Mouse (Mus musculus) midbrain, embryonic 11.5 days (tissue): Measurements from ENCODE around the gene Acbd3. TPM values are rescaled to one million over a fixed set of nuclear protein-coding genes. Genes with fewer than 3 reads are reported as not detected.

Experiments
- ATAC-seq: fragments of 200-750 bp; cut with Nextera tagmentation; 2 replicates; pipeline ENCODE4 v1.8.0; 2017; ENCODE audit warnings: moderate TSS enrichment, moderate library complexity; ENCODE audit not compliant: low FRiP score
- DNase-seq: peaks from one replicate; pipeline ENCODE4 v3.0.0; 2015; ENCODE audit warnings: low spot score; ENCODE audit errors: missing footprints
- H3K27ac ChIP-seq: fragments of 300-500 bp; sonication (generic); 2 replicates; pipeline ENCODE4 v1.5.1; 2014; ENCODE audit warnings: low read depth, low read length
- H3K27me3 ChIP-seq: fragments of 300-500 bp; sonication (generic); 2 replicates; pipeline ENCODE4 v1.6.1; 2014; ENCODE audit warnings: mild to moderate bottlenecking, low read length, moderate library complexity, mixed read lengths; ENCODE audit not compliant: control insufficient read depth, insufficient read depth
- H3K36me3 ChIP-seq: fragments of 300-500 bp; sonication (generic); 2 replicates; pipeline ENCODE4 v1.6.1; 2014; ENCODE audit warnings: mild to moderate bottlenecking, low read length, moderate library complexity, mixed read lengths; ENCODE audit not compliant: control insufficient read depth, insufficient read depth
- H3K4me1 ChIP-seq: fragments of 300-500 bp; sonication (generic); 2 replicates; pipeline ENCODE4 v1.6.1; 2014; ENCODE audit warnings: low read length; ENCODE audit not compliant: control insufficient read depth, insufficient read depth
- H3K4me2 ChIP-seq: fragments of 300-500 bp; sonication (generic); 2 replicates; pipeline ENCODE4 v1.6.1; 2014; ENCODE audit warnings: mild to moderate bottlenecking, moderate library complexity
- H3K4me3 ChIP-seq: fragments of 300-500 bp; sonication (generic); 2 replicates; pipeline ENCODE4 v1.5.1; 2014; ENCODE audit warnings: low read depth, low read length
- H3K9ac ChIP-seq: fragments of 300-500 bp; sonication (generic); 2 replicates; pipeline ENCODE4 v1.6.1; 2014; ENCODE audit warnings: low read length
- H3K9me3 ChIP-seq: fragments of 300-500 bp; sonication (generic); 2 replicates; pipeline ENCODE4 v1.6.1; 2016; ENCODE audit warnings: low read length; ENCODE audit not compliant: control insufficient read depth
- WGBS: fragments of 180-500 bp; shearing (Covaris S2); extraction: QIAGEN DNeasy Blood & Tissue Kit; methylation state at CpG from one replicate; pipeline ENCODE4 v1.1.7; 2014; 5-methylcytosine and 5-hydroxymethylcytosine counted together
- polyA plus RNA-seq: library from polyadenylated mRNA; unstranded; fragments of >200 nt; fragmentation: Nextera tagmentation; extraction: Ambion mirVana; gene quantifications from 2 replicates; pipeline ENCODE4 v1.2.1, GENCODE M21; 2014

The Acbd3 gene
- polyA plus RNA-seq, 1 experiment from 2014 or later = 20.8 TPM

DNA sequence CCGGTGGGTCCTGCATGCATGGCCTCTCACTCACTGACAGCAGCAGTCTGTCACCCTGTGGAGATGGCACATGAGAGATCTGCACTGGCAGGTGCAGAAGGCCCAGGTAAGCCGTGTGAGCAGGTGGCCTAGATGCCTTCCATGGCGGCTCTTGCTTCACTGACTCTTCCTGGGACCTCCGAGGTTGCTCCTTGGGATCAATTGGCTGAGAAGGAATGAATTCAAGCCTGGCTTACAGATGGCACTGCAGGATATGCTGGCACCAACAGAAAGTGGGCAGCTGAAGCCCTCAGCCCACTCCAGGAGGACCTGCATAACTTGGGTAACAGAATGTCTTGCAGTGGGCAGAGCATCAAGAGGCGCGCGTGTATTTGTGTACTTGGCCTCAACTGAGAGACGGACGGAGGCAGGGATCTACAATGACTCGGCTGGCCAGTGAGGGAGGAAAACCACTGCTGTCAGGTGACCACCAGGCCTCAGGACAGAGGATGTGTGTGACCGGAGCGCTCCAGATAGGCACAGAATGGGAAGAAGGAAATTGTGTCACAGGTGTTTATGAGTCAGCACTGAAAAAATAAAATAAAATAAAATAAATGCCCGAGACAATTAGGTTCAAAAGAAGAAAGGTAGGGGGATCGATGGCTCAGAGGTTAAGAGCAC, 66.1 kb downstream of the Acbd3 start:
- H3K9me3 ChIP-seq = no peaks in the 10 kb centered on the region

DNA sequence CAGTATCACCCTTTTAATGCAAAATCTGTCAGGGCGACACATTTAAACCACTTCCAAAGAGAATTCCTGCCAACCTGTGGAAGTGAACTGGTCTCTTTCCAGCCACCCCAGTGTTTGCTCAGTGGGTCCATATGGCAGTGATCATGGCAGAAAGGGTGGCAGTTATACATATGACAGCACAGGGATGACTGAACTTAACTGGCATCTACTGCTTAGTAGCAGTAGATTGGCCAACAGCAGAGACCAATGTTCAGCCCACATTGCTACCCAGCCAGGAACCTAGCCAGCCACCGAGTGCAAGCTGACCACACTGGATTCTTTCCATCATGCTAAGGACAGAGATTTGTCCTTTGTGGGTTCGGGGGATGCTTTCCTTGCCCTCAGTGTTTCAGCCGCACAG, 67.0 kb downstream of the Acbd3 start:
- ATAC-seq (no peak), DNase-seq (no peak)
- H3K9ac ChIP-seq = no peak overlapping the region
- H3K4me2 ChIP-seq = no peak overlapping the region
- H3K36me3 ChIP-seq = no peaks in the 10 kb centered on the region
- 86% methylated on average over 4 of the region's 4 CpGs for WGBS
- peaks cover 7% of the 10 kb centered on the region for H3K4me1 ChIP-seq
- no peaks in the 10 kb centered on the region for H3K9me3 ChIP-seq
- no peak overlapping the region for H3K27ac ChIP-seq
- H3K27me3 ChIP-seq = no peaks in the 10 kb centered on the region
- H3K4me3 ChIP-seq = no peak overlapping the region

More for the DNA sequence above, 66.1 kb downstream of the Acbd3 start:
- Histone ChIP-seq H3K27me3 (no peaks in the 10 kb centered on the region), H3K9ac (no peak overlapping the region), H3K4me1 (peaks cover 7% of the 10 kb centered on the region), H3K4me3 (no peak overlapping the region), H3K27ac (no peak overlapping the region), H3K4me2 (no peak overlapping the region), H3K36me3 (no peaks in the 10 kb centered on the region)
- 85% methylated on average over 14 of the region's 14 CpGs for WGBS
- ATAC-seq = no peak
- DNase-seq = no peak

DNA sequence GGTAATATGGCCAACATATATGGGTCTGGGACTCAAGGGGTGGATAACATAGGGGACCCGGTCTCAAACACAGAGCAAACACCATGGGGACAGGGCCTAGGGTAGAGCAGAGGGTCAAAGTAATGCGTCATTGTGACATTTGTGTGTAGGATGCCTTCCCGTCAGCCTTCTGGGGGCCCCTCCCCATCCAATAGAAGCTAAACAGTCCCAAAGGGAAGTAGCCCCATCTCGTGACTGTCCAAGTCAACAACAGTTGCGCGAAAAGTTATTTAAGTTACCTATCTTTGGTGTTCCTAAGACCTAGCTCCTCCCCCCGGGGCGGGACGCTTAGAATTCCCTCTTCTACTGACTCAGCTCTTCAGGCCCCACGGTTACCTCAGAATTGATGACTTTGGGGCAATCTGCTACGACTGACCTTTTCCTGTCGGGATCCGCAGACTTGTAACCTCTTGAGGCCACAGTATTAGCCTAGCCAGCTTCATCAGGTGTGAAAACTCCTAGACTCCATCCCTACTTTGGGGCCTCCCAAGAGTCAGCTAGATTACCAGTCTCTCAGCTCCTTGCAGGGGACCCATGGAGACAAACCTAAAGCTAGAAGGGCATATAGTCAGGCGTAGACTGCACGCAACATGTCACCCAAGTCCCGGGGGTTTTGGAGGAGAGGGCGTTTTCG, 67.7 kb downstream of the Acbd3 start:
- 13% methylated on average over 18 of the region's 18 CpGs for WGBS

GRCm38 (mm10) chr1:180794170-180794569, 68.3 kb downstream of the Acbd3 start:
- peaks cover 7% of the 10 kb centered on the region for H3K4me1 ChIP-seq
- H3K27ac ChIP-seq = no peak overlapping the region
- H3K9ac ChIP-seq = peak overlapping the region; percentile 61
- H3K9me3 ChIP-seq = no peaks in the 10 kb centered on the region
- H3K4me3 ChIP-seq = peak overlapping the region; percentile 32
- WGBS = under 1% methylated on average over 21 of the region's 21 CpGs
- no peaks in the 10 kb centered on the region for H3K27me3 ChIP-seq
- H3K36me3 ChIP-seq = no peaks in the 10 kb centered on the region
- DNase-seq (peak; percentile 96), ATAC-seq (peak; percentile 86)
- H3K4me2 ChIP-seq = peak overlapping the region; percentile 68

More for the DNA sequence above, 67.7 kb downstream of the Acbd3 start:
- peak; percentile 54 for ATAC-seq
- H3K9ac ChIP-seq = peak overlapping the region; percentile 61
- H3K4me3 ChIP-seq = peak overlapping the region; percentile 32
- H3K4me2 ChIP-seq = peak overlapping the region; percentile 68
- no peaks in the 10 kb centered on the region for H3K27me3 ChIP-seq
- H3K9me3 ChIP-seq = no peaks in the 10 kb centered on the region
- peak; percentile 94 for DNase-seq
- peaks cover 7% of the 10 kb centered on the region for H3K4me1 ChIP-seq
- H3K27ac ChIP-seq = no peak overlapping the region
- no peaks in the 10 kb centered on the region for H3K36me3 ChIP-seq

- WGBS = 95% methylated on average over 5 of the region's 5 CpGs
- no peaks in the 10 kb centered on the region for H3K27me3 ChIP-seq
- H3K4me2 ChIP-seq = no peak overlapping the region
- H3K36me3 ChIP-seq = peaks cover 3% of the 10 kb centered on the region; the same call in 1 of the 2 replicates
- H3K4me1 ChIP-seq = peaks cover 7% of the 10 kb centered on the region
- H3K27ac ChIP-seq = no peak overlapping the region
- no peak for DNase-seq
- ATAC-seq = no peak
- no peak overlapping the region for H3K4me3 ChIP-seq
- no peak overlapping the region for H3K9ac ChIP-seq
- H3K9me3 ChIP-seq = no peaks in the 10 kb centered on the region
Measured at GRCm38 (mm10) chr1:180798660-180799059, 72.8 kb downstream of the Acbd3 start.

- H3K9ac ChIP-seq = no peak overlapping the region
- no peaks in the 10 kb centered on the region for H3K9me3 ChIP-seq
- peak; percentile 23 for DNase-seq
- H3K4me3 ChIP-seq = no peak overlapping the region
- H3K27ac ChIP-seq = no peak overlapping the region
- 85% methylated on average over 5 of the region's 5 CpGs for WGBS
- H3K4me2 ChIP-seq = no peak overlapping the region
- peaks cover 2% of the 10 kb centered on the region for H3K4me1 ChIP-seq
- H3K27me3 ChIP-seq = no peaks in the 10 kb centered on the region
- H3K36me3 ChIP-seq = peaks cover 3% of the 10 kb centered on the region; the same call in 1 of the 2 replicates
- no peak for ATAC-seq
Measured at GRCm38 (mm10) chr1:180799253-180799652, 73.4 kb downstream of the Acbd3 start.

GRCm38 (mm10) chr1:180800022-180800421, 74.2 kb downstream of the Acbd3 start:
- no peaks in the 10 kb centered on the region for H3K27me3 ChIP-seq
- no peak overlapping the region for H3K4me2 ChIP-seq
- no peak overlapping the region for H3K9ac ChIP-seq
- WGBS = 90% methylated on average over 5 of the region's 5 CpGs
- no peak overlapping the region for H3K27ac ChIP-seq
- no peak overlapping the region for H3K4me3 ChIP-seq
- H3K4me1 ChIP-seq = no peaks in the 10 kb centered on the region
- peaks cover 9% of the 10 kb centered on the region; the same call in 1 of the 2 replicates for H3K36me3 ChIP-seq
- ATAC-seq = no peak
- peak; percentile 77 for DNase-seq
- H3K9me3 ChIP-seq = no peaks in the 10 kb centered on the region

GRCm38 (mm10) chr1:180800814-180801213, 75.0 kb downstream of the Acbd3 start:
- Histone ChIP-seq H3K4me1 (no peaks in the 10 kb centered on the region), H3K4me3 (no peak overlapping the region), H3K9ac (no peak overlapping the region), H3K9me3 (no peaks in the 10 kb centered on the region), H3K27ac (no peak overlapping the region), H3K4me2 (no peak overlapping the region), H3K27me3 (no peaks in the 10 kb centered on the region), H3K36me3 (peaks cover 17% of the 10 kb centered on the region)
- WGBS = 63% methylated on average over 2 of the region's 2 CpGs
- peak; percentile 79 for DNase-seq
- ATAC-seq = no peak

DNA sequence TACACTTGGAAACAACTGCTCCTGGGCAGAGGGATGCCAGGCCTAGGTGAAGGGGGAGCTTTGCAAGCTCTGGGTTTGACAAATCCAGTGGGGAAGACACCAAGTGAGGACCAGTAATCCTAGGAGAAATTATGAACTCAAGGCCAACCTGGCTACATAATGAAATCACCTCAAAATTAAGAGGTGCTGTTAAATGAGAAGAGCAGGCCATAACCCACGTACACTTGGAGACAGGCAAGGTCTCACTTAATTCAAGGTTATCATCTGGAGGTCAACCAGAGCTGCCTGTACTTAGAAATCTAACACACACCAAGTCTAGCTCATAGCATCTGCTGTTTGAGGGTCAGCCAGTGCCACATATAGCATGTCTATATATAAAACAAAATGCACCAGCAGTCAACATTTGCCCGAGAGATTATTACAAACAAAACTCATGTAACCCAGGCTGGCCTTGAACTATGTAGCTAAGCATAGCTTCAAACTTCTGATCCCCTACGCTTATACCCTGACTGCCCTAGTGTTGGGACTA, 75.7 kb downstream of the Acbd3 start:
- ATAC-seq = no peak
- Histone ChIP-seq H3K4me3 (no peak overlapping the region), H3K4me2 (no peak overlapping the region), H3K27ac (no peak overlapping the region), H3K9me3 (no peaks in the 10 kb centered on the region), H3K36me3 (peaks cover 24% of the 10 kb centered on the region), H3K4me1 (no peaks in the 10 kb centered on the region), H3K27me3 (no peaks in the 10 kb centered on the region), H3K9ac (no peak overlapping the region)
- 84% methylated on average over 3 of the region's 3 CpGs for WGBS
- DNase-seq = peak; percentile 83
